In the genomic region with DNA sequence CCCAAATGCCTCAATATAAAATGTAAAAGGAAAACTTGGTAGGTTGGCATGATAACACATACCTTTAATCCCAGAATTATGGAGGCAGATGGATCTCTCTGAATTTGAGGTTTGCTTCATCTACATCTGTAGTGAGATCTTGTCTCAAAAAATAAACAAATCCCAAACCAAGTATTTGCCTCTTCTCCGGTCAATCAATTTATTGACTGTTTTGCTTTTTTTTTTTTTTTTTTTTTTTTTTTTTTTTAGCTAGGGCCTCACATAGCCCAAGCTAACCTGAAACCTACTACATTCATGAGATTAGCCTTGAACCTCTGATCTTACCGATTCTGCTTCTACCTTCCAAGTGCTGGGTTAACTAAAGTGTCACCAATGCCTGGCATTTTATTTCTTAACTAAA, we compare ENCODE assay signal across 10 mouse cellular contexts. TPM values are rescaled to one million over a fixed set of nuclear protein-coding genes. Genes with fewer than 3 reads are reported as not detected.
A peak's percentile ranks its signal among the peaks of the same experiment; 100 is the strongest.
DNase-seq lines count a peak whose midpoint lies in the region; ATAC-seq and TF ChIP-seq lines count a peak whose summit lies in the region.
"Had no signal": no experiment of that assay in that cellular context is flagged by ENCODE, and none has a peak within 500 bp of the region (broad histone marks: within the 10 kb centered on the region; RNA-seq: fewer than 3 reads in every experiment).

No protein-coding gene starts in this region.

- H3K9me3 ChIP-seq in kidney, embryonic 15.5 days (replicated peaks), result no peaks in the 10 kb centered on the region
- H3K9me3 ChIP-seq in forebrain, embryonic 10.5 days, result no peaks in the 10 kb centered on the region
- no peaks in the 10 kb centered on the region for H3K9me3 ChIP-seq in limb, embryonic 11.5 days (ENCODE audit: control insufficient read depth, low read length)
- H3K9me3 ChIP-seq in midbrain, postnatal 0 days (ENCODE audit: low read length), result no peaks in the 10 kb centered on the region
- H3K9me3 ChIP-seq: heart, embryonic 12.5 days had no signal

- 62% methylated on average over 2 of the region's 2 CpGs for WGBS in kidney, embryonic 15.5 days
- 68% methylated on average over 2 of the region's 2 CpGs for WGBS in forebrain, embryonic 10.5 days
- 60% methylated on average over 2 of the region's 2 CpGs for WGBS in limb, embryonic 11.5 days
- WGBS in midbrain, postnatal 0 days, result 72% methylated on average over 2 of the region's 2 CpGs

- TF ChIP-seq CTCF in midbrain, postnatal 0 days (IDR thresholded peaks at IDR 0.05), result no peak

- no peak for ATAC-seq in kidney, embryonic 15.5 days (replicated peaks; ENCODE audit: low FRiP score)
- ATAC-seq in limb, embryonic 11.5 days (ENCODE audit: insufficient number of reproducible peaks, low FRiP score, low TSS enrichment, low read depth), result no peak
- ATAC-seq in midbrain, postnatal 0 days (ENCODE audit: low FRiP score), result no peak

- peak overlapping the region; percentile 69 for H3K4me2 ChIP-seq in kidney, embryonic 15.5 days
- peak overlapping the region; percentile 56; the same call in 1 of the 2 replicates for H3K4me2 ChIP-seq in limb, embryonic 11.5 days (ENCODE audit: low read depth, severe bottlenecking)
- H3K4me2 ChIP-seq in midbrain, postnatal 0 days (ENCODE audit: low read depth, low read length, poor library complexity, severe bottlenecking), result peak overlapping the region; percentile 49; the same call in 1 of the 2 replicates

- H3K27ac ChIP-seq in kidney, embryonic 15.5 days, result 0 out of 2 replicates have a peak overlapping the region, but pooled peaks have one; percentile 89
- H3K27ac ChIP-seq in forebrain, embryonic 10.5 days, result peak overlapping the region; percentile 91
- H3K27ac ChIP-seq in limb, embryonic 11.5 days (replicated peaks; ENCODE audit: low read depth, low read length), result no peak overlapping the region
- H3K27ac ChIP-seq in midbrain, postnatal 0 days (ENCODE audit: low read depth, low read length), result peak overlapping the region; percentile 92; the same call in 1 of the 2 replicates

- H3K4me1 ChIP-seq in kidney, embryonic 15.5 days, result peaks cover 7% of the 10 kb centered on the region
- peaks cover 12% of the 10 kb centered on the region for H3K4me1 ChIP-seq in forebrain, embryonic 10.5 days
- peaks cover 4% of the 10 kb centered on the region; the same call in 1 of the 2 replicates for H3K4me1 ChIP-seq in limb, embryonic 11.5 days (ENCODE audit: control insufficient read depth, insufficient read depth, low read length)
- peaks cover 3% of the 10 kb centered on the region; the same call in 1 of the 2 replicates for H3K4me1 ChIP-seq in midbrain, postnatal 0 days (ENCODE audit: insufficient read depth, low read length)

- H3K36me3 ChIP-seq in kidney, embryonic 15.5 days, result peaks cover 7% of the 10 kb centered on the region
- H3K36me3 ChIP-seq in forebrain, embryonic 10.5 days (replicated peaks), result peaks cover 6% of the 10 kb centered on the region
- H3K36me3 ChIP-seq in limb, embryonic 11.5 days (ENCODE audit: control insufficient read depth, insufficient read depth, low read length), result no peaks in the 10 kb centered on the region; the same call in 1 of the 2 replicates
- peaks cover 6% of the 10 kb centered on the region for H3K36me3 ChIP-seq in midbrain, postnatal 0 days (ENCODE audit: insufficient read depth, low read length)

- no peak for DNase-seq in kidney, postnatal 4 days
- no peak for DNase-seq in forebrain, embryonic 10.5 days (ENCODE audit: extremely low spot score, low spot score)
- DNase-seq in limb, embryonic 11.5 days (ENCODE audit: low spot score), result no peak
- no peak for DNase-seq in midbrain, postnatal 0 days (ENCODE audit: low spot score)
- no peak for DNase-seq in ovary, postnatal 14 days (ENCODE audit: low spot score)
- DNase-seq in layer of hippocampus, postnatal 36 days, result no peak
- DNase-seq in thymus, postnatal 14 days, result no peak
- DNase-seq: adrenal gland, postnatal 25 days had no signal

- H3K27me3 ChIP-seq in kidney, embryonic 15.5 days, result no peaks in the 10 kb centered on the region
- H3K27me3 ChIP-seq in forebrain, embryonic 10.5 days (ENCODE audit: poor library complexity, severe bottlenecking), result no peaks in the 10 kb centered on the region
- no peaks in the 10 kb centered on the region for H3K27me3 ChIP-seq in limb, embryonic 11.5 days (ENCODE audit: control insufficient read depth, insufficient read depth, low read length)
- H3K27me3 ChIP-seq in midbrain, postnatal 0 days (ENCODE audit: insufficient read depth, low read length), result no peaks in the 10 kb centered on the region
- H3K27me3 ChIP-seq: heart, embryonic 12.5 days had no signal

- H3K9ac ChIP-seq in kidney, embryonic 15.5 days, result no peak overlapping the region
- H3K9ac ChIP-seq in limb, embryonic 11.5 days (ENCODE audit: low read length), result peak overlapping the region; percentile 75; the same call in 1 of the 2 replicates
- H3K9ac ChIP-seq in midbrain, postnatal 0 days (replicated peaks; ENCODE audit: low read length, poor library complexity, severe bottlenecking), result no peak overlapping the region

- H3K4me3 ChIP-seq in kidney, embryonic 15.5 days (replicated peaks), result peak overlapping the region; percentile 61
- H3K4me3 ChIP-seq in forebrain, embryonic 10.5 days, result peak overlapping the region; percentile 64
- peak overlapping the region; percentile 52; the same call in 1 of the 2 replicates for H3K4me3 ChIP-seq in limb, embryonic 11.5 days (ENCODE audit: low read depth, low read length)
- H3K4me3 ChIP-seq in midbrain, postnatal 0 days (ENCODE audit: low read depth, low read length), result no peak overlapping the region

RNA-seq across cellular contexts. Expression of gene Nicn1, which starts 0.9 kb away (rescaled TPM):
- polyA plus RNA-seq in kidney, embryonic 15.5 days (2015; fragmentation: Nextera tagmentation; extraction: Ambion mirVana), result 31.3 and 41.0 TPM in 2 replicates
- 31.6 and 34.3 TPM in 2 replicates for polyA plus RNA-seq in forebrain, embryonic 10.5 days (2016; fragmentation: Nextera tagmentation; extraction: Ambion mirVana)
- 36.7 and 49.1 TPM in 2 replicates for polyA plus RNA-seq in limb, embryonic 11.5 days (2014; fragmentation: Nextera tagmentation; extraction: Ambion mirVana)
- total RNA-seq in midbrain, postnatal 0 days (2014; rRNA removed), result 80.7 and 107 TPM in 2 replicates
- polyA plus RNA-seq in midbrain, postnatal 0 days (2015; fragmentation: Nextera tagmentation; extraction: Ambion mirVana), result 122 and 142 TPM in 2 replicates
- total RNA-seq in layer of hippocampus, postnatal 36 days (2021), result 100 to 1,000 TPM in 1 of 2 experiments, 10 to 100 TPM in 1; 96.7 to 118 TPM

RNA-seq across cellular contexts. Expression of gene Amt, which starts 7.3 kb away (rescaled TPM):
- 35.9 and 38.0 TPM in 2 replicates for polyA plus RNA-seq in kidney, embryonic 15.5 days (2015; fragmentation: Nextera tagmentation; extraction: Ambion mirVana)
- 34.8 and 40.0 TPM in 2 replicates for polyA plus RNA-seq in forebrain, embryonic 10.5 days (2016; fragmentation: Nextera tagmentation; extraction: Ambion mirVana)
- polyA plus RNA-seq in limb, embryonic 11.5 days (2014; fragmentation: Nextera tagmentation; extraction: Ambion mirVana), result 15.9 and 20.5 TPM in 2 replicates
- 27.7 and 30.2 TPM in 2 replicates for total RNA-seq in midbrain, postnatal 0 days (2014; rRNA removed)
- 28.1 and 30.9 TPM in 2 replicates for polyA plus RNA-seq in midbrain, postnatal 0 days (2015; fragmentation: Nextera tagmentation; extraction: Ambion mirVana)
- 10 to 100 TPM; 34.9 to 36.2 TPM for total RNA-seq in layer of hippocampus, postnatal 36 days (2021)

RNA-seq across cellular contexts. Expression of gene Rhoa, which starts 16.6 kb away (rescaled TPM):
- polyA plus RNA-seq in kidney, embryonic 15.5 days (2015; fragmentation: Nextera tagmentation; extraction: Ambion mirVana), result 462 and 484 TPM in 2 replicates
- polyA plus RNA-seq in forebrain, embryonic 10.5 days (2016; fragmentation: Nextera tagmentation; extraction: Ambion mirVana), result 257 and 290 TPM in 2 replicates
- 249 and 319 TPM in 2 replicates for polyA plus RNA-seq in limb, embryonic 11.5 days (2014; fragmentation: Nextera tagmentation; extraction: Ambion mirVana)
- 120 and 124 TPM in 2 replicates for total RNA-seq in midbrain, postnatal 0 days (2014; rRNA removed)
- 242 and 252 TPM in 2 replicates for polyA plus RNA-seq in midbrain, postnatal 0 days (2015; fragmentation: Nextera tagmentation; extraction: Ambion mirVana)
- 100 to 1,000 TPM; 169 to 173 TPM for total RNA-seq in layer of hippocampus, postnatal 36 days (2021)

RNA-seq across cellular contexts. Expression of gene Tcta, which starts 16.6 kb away (rescaled TPM):
- polyA plus RNA-seq in kidney, embryonic 15.5 days (2015; fragmentation: Nextera tagmentation; extraction: Ambion mirVana), result 31.6 and 32.2 TPM in 2 replicates
- 13.4 and 13.8 TPM in 2 replicates for polyA plus RNA-seq in forebrain, embryonic 10.5 days (2016; fragmentation: Nextera tagmentation; extraction: Ambion mirVana)
- 14.8 and 15.8 TPM in 2 replicates for polyA plus RNA-seq in limb, embryonic 11.5 days (2014; fragmentation: Nextera tagmentation; extraction: Ambion mirVana)
- total RNA-seq in midbrain, postnatal 0 days (2014; rRNA removed), result 59.8 and 61.2 TPM in 2 replicates
- 76.3 and 79.8 TPM in 2 replicates for polyA plus RNA-seq in midbrain, postnatal 0 days (2015; fragmentation: Nextera tagmentation; extraction: Ambion mirVana)
- total RNA-seq in layer of hippocampus, postnatal 36 days (2021), result 10 to 100 TPM; 29.1 to 30.0 TPM

RNA-seq across cellular contexts. Expression of gene Dag1, which starts 25.6 kb away (rescaled TPM):
- polyA plus RNA-seq in kidney, embryonic 15.5 days (2015; fragmentation: Nextera tagmentation; extraction: Ambion mirVana), result 141 and 147 TPM in 2 replicates
- polyA plus RNA-seq in forebrain, embryonic 10.5 days (2016; fragmentation: Nextera tagmentation; extraction: Ambion mirVana), result 74.0 and 76.4 TPM in 2 replicates
- polyA plus RNA-seq in limb, embryonic 11.5 days (2014; fragmentation: Nextera tagmentation; extraction: Ambion mirVana), result 46.8 and 52.2 TPM in 2 replicates
- total RNA-seq in midbrain, postnatal 0 days (2014; rRNA removed), result 126 and 141 TPM in 2 replicates
- polyA plus RNA-seq in midbrain, postnatal 0 days (2015; fragmentation: Nextera tagmentation; extraction: Ambion mirVana), result 78.7 and 79.7 TPM in 2 replicates
- 10 to 100 TPM; 77.8 to 82.4 TPM for total RNA-seq in layer of hippocampus, postnatal 36 days (2021)
